28 mouse cellular contexts compared by ENCODE assay signal in genomic region chr15:36880602-36881001, GRCm38 (mm10).
DNase-seq lines count a peak whose midpoint lies in the region; ATAC-seq and TF ChIP-seq lines count a peak whose summit lies in the region.
"Had no signal": no experiment of that assay in that cellular context is flagged by ENCODE, and none has a peak within 500 bp of the region (broad histone marks: within the 10 kb centered on the region; RNA-seq: fewer than 3 reads in every experiment).

No protein-coding gene starts in this region.

- TF ChIP-seq CTCF in small intestine, adult 2 months (IDR thresholded peaks at IDR 0.05; ENCODE audit: extremely low read depth, insufficient read length, insufficient replicate concordance, low read depth, low read length) = no peak

- peaks cover 21% of the 10 kb centered on the region for H3K4me1 ChIP-seq in lung, embryonic 16.5 days (replicated peaks; ENCODE audit: control insufficient read depth, insufficient read depth, low read length)
- H3K4me1 ChIP-seq in small intestine, adult 2 months (ENCODE audit: control insufficient read depth, insufficient read depth, insufficient read length, low read length) = peaks cover 60% of the 10 kb centered on the region
- peaks cover 3% of the 10 kb centered on the region; the same call in 1 of the 2 replicates for H3K4me1 ChIP-seq in midbrain, embryonic 15.5 days
- H3K4me1 ChIP-seq: forebrain, embryonic 15.5 days had no signal

- H3K9ac ChIP-seq in lung, embryonic 16.5 days (ENCODE audit: low read length) = no peak overlapping the region
- no peak overlapping the region for H3K9ac ChIP-seq in midbrain, embryonic 15.5 days
- H3K9ac ChIP-seq: embryonic facial prominence, embryonic 13.5 days; forebrain, embryonic 12.5 days; forebrain, embryonic 15.5 days; heart, embryonic 12.5 days; heart, embryonic 15.5 days; hindbrain, embryonic 13.5 days had no signal

- H3K27ac ChIP-seq in lung, embryonic 16.5 days (ENCODE audit: low read length) = peak overlapping the region; percentile 14; the same call in 1 of the 2 replicates
- peak overlapping the region; percentile 73 for H3K27ac ChIP-seq in small intestine, adult 2 months (ENCODE audit: insufficient read depth, low read depth, low read length)
- H3K27ac ChIP-seq in midbrain, embryonic 15.5 days = no peak overlapping the region
- H3K27ac ChIP-seq: embryonic facial prominence, embryonic 10.5 days; embryonic facial prominence, embryonic 13.5 days; forebrain, embryonic 12.5 days; forebrain, embryonic 15.5 days; heart, embryonic 15.5 days; hindbrain, embryonic 10.5 days; hindbrain, embryonic 13.5 days had no signal

- H3K27me3 ChIP-seq in lung, embryonic 16.5 days (ENCODE audit: control insufficient read depth, insufficient read depth, low read depth, low read length) = no peaks in the 10 kb centered on the region
- H3K27me3 ChIP-seq in small intestine, adult 2 months (ENCODE audit: control insufficient read depth, insufficient read depth, low read length) = no peaks in the 10 kb centered on the region
- no peaks in the 10 kb centered on the region for H3K27me3 ChIP-seq in midbrain, embryonic 15.5 days (replicated peaks)
- H3K27me3 ChIP-seq: embryonic facial prominence, embryonic 13.5 days; forebrain, embryonic 12.5 days; forebrain, embryonic 15.5 days; heart, embryonic 12.5 days; heart, embryonic 15.5 days; hindbrain, embryonic 13.5 days had no signal

- DNase-seq in lung, postnatal 14 days = no peak
- peak; percentile 58 for DNase-seq in lung, postnatal 25 days (ENCODE audit: low spot score)
- no peak for DNase-seq in kidney, postnatal 14 days
- DNase-seq: adrenal gland, adult 8-10 months; adrenal gland, postnatal 25 days; cerebellum, adult 11-12 months; cerebellum, adult 8-10 months; cerebellum, postnatal 10 days; cerebellum, postnatal 36 days; embryo, embryonic 11 days; gastrocnemius, postnatal 25 days; heart, adult 18-20 months; heart, postnatal 10 days; heart, postnatal 36 days had no signal

- no peak overlapping the region for H3K4me3 ChIP-seq in lung, embryonic 16.5 days (ENCODE audit: low read length)
- H3K4me3 ChIP-seq in small intestine, adult 2 months (ENCODE audit: low read depth, low read length) = no peak overlapping the region
- no peak overlapping the region for H3K4me3 ChIP-seq in midbrain, embryonic 15.5 days
- H3K4me3 ChIP-seq: embryonic facial prominence, embryonic 10.5 days; embryonic facial prominence, embryonic 13.5 days; erythroblast, embryonic 14.5 days; forebrain, embryonic 12.5 days; forebrain, embryonic 15.5 days; heart, embryonic 12.5 days; heart, embryonic 15.5 days; hindbrain, embryonic 10.5 days; hindbrain, embryonic 13.5 days had no signal

- no peak overlapping the region for H3K4me2 ChIP-seq in lung, embryonic 16.5 days (ENCODE audit: low read depth, low read length)
- H3K4me2 ChIP-seq in midbrain, embryonic 15.5 days = no peak overlapping the region
- H3K4me2 ChIP-seq: embryonic facial prominence, embryonic 13.5 days; forebrain, embryonic 12.5 days; forebrain, embryonic 15.5 days; heart, embryonic 12.5 days; heart, embryonic 15.5 days; hindbrain, embryonic 13.5 days had no signal

- no peaks in the 10 kb centered on the region for H3K9me3 ChIP-seq in lung, embryonic 16.5 days (ENCODE audit: control insufficient read depth, low read length)
- no peaks in the 10 kb centered on the region for H3K9me3 ChIP-seq in midbrain, embryonic 15.5 days
- H3K9me3 ChIP-seq: embryonic facial prominence, embryonic 10.5 days; embryonic facial prominence, embryonic 13.5 days; forebrain, embryonic 12.5 days; forebrain, embryonic 15.5 days; heart, embryonic 12.5 days; heart, embryonic 15.5 days; hindbrain, embryonic 10.5 days; hindbrain, embryonic 13.5 days had no signal

- WGBS in lung, embryonic 16.5 days = 68% methylated on average over 3 of the region's 3 CpGs
- WGBS in small intestine, adult 2 months = 93% methylated on average over 3 of the region's 3 CpGs
- WGBS in midbrain, embryonic 15.5 days = 97% methylated on average over 3 of the region's 3 CpGs

- TF ChIP-seq POLR2A in small intestine, adult 2 months (IDR thresholded peaks at IDR 0.05; ENCODE audit: low read depth, low read length) = no peak

- no peaks in the 10 kb centered on the region for H3K36me3 ChIP-seq in lung, embryonic 16.5 days (ENCODE audit: control insufficient read depth, insufficient read depth, low read length)
- no peaks in the 10 kb centered on the region for H3K36me3 ChIP-seq in small intestine, adult 2 months (ENCODE audit: control insufficient read depth, insufficient read depth, low read length)
- no peaks in the 10 kb centered on the region for H3K36me3 ChIP-seq in midbrain, embryonic 15.5 days (replicated peaks)
- H3K36me3 ChIP-seq: embryonic facial prominence, embryonic 10.5 days; embryonic facial prominence, embryonic 13.5 days; forebrain, embryonic 12.5 days; forebrain, embryonic 15.5 days; heart, embryonic 12.5 days; heart, embryonic 15.5 days; hindbrain, embryonic 10.5 days; hindbrain, embryonic 13.5 days had no signal

- ATAC-seq in lung, embryonic 16.5 days (ENCODE audit: low read depth) = peak; percentile 46
- ATAC-seq in midbrain, embryonic 15.5 days (replicated peaks) = no peak
- ATAC-seq: activated CD4-positive, CD25-positive, alpha-beta regulatory T cell, adult 4 months; CD4-positive, CD25-positive, alpha-beta regulatory T cell, adult 4 months; forebrain, embryonic 15.5 days had no signal
